Mouse (Mus musculus) forebrain, embryonic 11.5 days (tissue): ENCODE results near the gene Maml3. TPM values are rescaled to one million over a fixed set of nuclear protein-coding genes. Genes with fewer than 3 reads are reported as not detected.

Source experiments
- ATAC-seq: fragments of 200-750 bp; cut with Nextera tagmentation; replicated peaks from 2 replicates; pipeline ENCODE4 v1.8.0; 2017; ENCODE audit warnings: moderate TSS enrichment; ENCODE audit not compliant: low FRiP score
- DNase-seq: peaks from one replicate; pipeline ENCODE4 v3.0.0-alpha.2; 2017; ENCODE audit warnings: low spot score
- H3K27ac ChIP-seq: fragments of 300-500 bp; sonication (generic); 2 replicates; pipeline ENCODE4 v1.5.1; 2014; ENCODE audit warnings: low read depth, low read length
- H3K27me3 ChIP-seq: fragments of 300-500 bp; sonication (generic); 2 replicates; pipeline ENCODE4 v1.6.1; 2014; ENCODE audit warnings: mild to moderate bottlenecking, low read length, mixed read lengths; ENCODE audit not compliant: control insufficient read depth, insufficient read depth
- H3K36me3 ChIP-seq: fragments of 300-500 bp; sonication (generic); 2 replicates; pipeline ENCODE4 v1.6.1; 2014; ENCODE audit warnings: mild to moderate bottlenecking, low read length, moderate library complexity, mixed read lengths; ENCODE audit not compliant: control insufficient read depth, insufficient read depth
- H3K4me1 ChIP-seq: fragments of 300-500 bp; sonication (generic); replicated peaks from 2 replicates; pipeline ENCODE4 v1.6.1; 2014; ENCODE audit warnings: low read length, mixed read lengths; ENCODE audit not compliant: control insufficient read depth, insufficient read depth
- H3K4me2 ChIP-seq: fragments of 300-500 bp; sonication (generic); 2 replicates; pipeline ENCODE4 v1.6.1; 2014; ENCODE audit warnings: low read depth, mild to moderate bottlenecking, low read length, moderate library complexity, mixed read lengths; ENCODE audit not compliant: severe bottlenecking
- H3K4me3 ChIP-seq: fragments of 300-500 bp; sonication (generic); 2 replicates; pipeline ENCODE4 v1.5.1; 2014; ENCODE audit warnings: low read depth, low read length
- H3K9ac ChIP-seq: fragments of 300-500 bp; sonication (generic); 2 replicates; pipeline ENCODE4 v1.6.1; 2014; ENCODE audit warnings: low read length
- H3K9me3 ChIP-seq: fragments of 300-500 bp; sonication (generic); 2 replicates; pipeline ENCODE4 v1.6.1; 2016; ENCODE audit warnings: low read length, mixed read lengths; ENCODE audit not compliant: control insufficient read depth
- WGBS: fragments of 180-500 bp; shearing (Covaris S2); extraction: QIAGEN DNeasy Blood & Tissue Kit; methylation state at CpG from one replicate; pipeline ENCODE4 v1.1.7; 2014; 5-methylcytosine and 5-hydroxymethylcytosine counted together
- polyA plus RNA-seq: library from polyadenylated mRNA; unstranded; fragments of >200 nt; fragmentation: Nextera tagmentation; extraction: Ambion mirVana; gene quantifications from 2 replicates; pipeline ENCODE4 v1.2.1, GENCODE M21; 2014

Maml3 gene
- polyA plus RNA-seq, 1 experiment from 2014 or later, result 7.5 TPM

GRCm38 (mm10) chr3:51908437-51908990 is 196.4 kb downstream of the Maml3 start:
- H3K4me3 ChIP-seq, result no peak overlapping the region
- peak overlapping the region; percentile 8; the same call in 1 of the 2 replicates for H3K27ac ChIP-seq

GRCm38 (mm10) chr3:51907113-51907860 is 197.6 kb downstream of the Maml3 start:
- no peaks in the 10 kb centered on the region for H3K27me3 ChIP-seq
- DNase-seq (peak; percentile 53), ATAC-seq (peak; percentile 60)
- no peak overlapping the region for H3K4me3 ChIP-seq
- peaks cover 7% of the 10 kb centered on the region; the same call in 1 of the 2 replicates for H3K4me1 ChIP-seq
- no peak overlapping the region for H3K9ac ChIP-seq
- no peaks in the 10 kb centered on the region for H3K9me3 ChIP-seq
- 23% methylated on average over 10 of the region's 10 CpGs for WGBS
- H3K36me3 ChIP-seq, result no peaks in the 10 kb centered on the region
- no peak overlapping the region for H3K4me2 ChIP-seq
- no peak overlapping the region for H3K27ac ChIP-seq

More at GRCm38 (mm10) chr3:51908437-51908990, 196.4 kb downstream of the Maml3 start:
- Histone ChIP-seq H3K9ac (no peak overlapping the region), H3K9me3 (no peaks in the 10 kb centered on the region), H3K4me1 (peaks cover 9% of the 10 kb centered on the region; the same call in 1 of the 2 replicates), H3K36me3 (no peaks in the 10 kb centered on the region), H3K27me3 (no peaks in the 10 kb centered on the region), H3K4me2 (0 out of 2 replicates have a peak overlapping the region, but pooled peaks have one; percentile 11)
- 6% methylated on average over 14 of the region's 14 CpGs for WGBS
- peak; percentile 81 for DNase-seq
- peak; percentile 64 for ATAC-seq

- ATAC-seq, result no peak
- no peaks in the 10 kb centered on the region for H3K27me3 ChIP-seq
- DNase-seq, result no peak
- no peak overlapping the region for H3K4me3 ChIP-seq
- no peaks in the 10 kb centered on the region for H3K9me3 ChIP-seq
- no peak overlapping the region for H3K9ac ChIP-seq
- no peak overlapping the region for H3K4me2 ChIP-seq
- peaks cover 7% of the 10 kb centered on the region; the same call in 1 of the 2 replicates for H3K4me1 ChIP-seq
- WGBS, result 78% methylated on average over 9 of the region's 9 CpGs
- no peaks in the 10 kb centered on the region for H3K36me3 ChIP-seq
- H3K27ac ChIP-seq, result no peak overlapping the region
These were observed 199.0 kb downstream of the Maml3 start for GRCm38 (mm10) chr3:51905903-51906302.

- Histone ChIP-seq H3K9ac (no peak overlapping the region), H3K36me3 (no peaks in the 10 kb centered on the region), H3K4me3 (no peak overlapping the region), H3K27me3 (no peaks in the 10 kb centered on the region), H3K27ac (no peak overlapping the region), H3K4me1 (peaks cover 7% of the 10 kb centered on the region; the same call in 1 of the 2 replicates), H3K4me2 (no peak overlapping the region), H3K9me3 (no peaks in the 10 kb centered on the region)
- ATAC-seq, result no peak
- no peak for DNase-seq
- 73% methylated on average over 12 of the region's 12 CpGs for WGBS
These were observed 200.5 kb downstream of the Maml3 start for GRCm38 (mm10) chr3:51904357-51904855.

- no peak for DNase-seq
- Histone ChIP-seq H3K27me3 (no peaks in the 10 kb centered on the region), H3K4me2 (no peak overlapping the region), H3K9me3 (no peaks in the 10 kb centered on the region), H3K9ac (no peak overlapping the region), H3K4me1 (no peaks in the 10 kb centered on the region; the same call in 1 of the 2 replicates), H3K27ac (no peak overlapping the region), H3K4me3 (no peak overlapping the region), H3K36me3 (no peaks in the 10 kb centered on the region)
- 58% methylated on average over 2 of the region's 2 CpGs for WGBS
- ATAC-seq, result no peak
These were observed 203.7 kb downstream of the Maml3 start for GRCm38 (mm10) chr3:51901151-51901550.

- no peak overlapping the region for H3K27ac ChIP-seq
- H3K9me3 ChIP-seq, result no peaks in the 10 kb centered on the region; the same call in 1 of the 2 replicates
- ATAC-seq (no peak), DNase-seq (no peak)
- H3K36me3 ChIP-seq, result no peaks in the 10 kb centered on the region
- H3K4me1 ChIP-seq, result no peaks in the 10 kb centered on the region; the same call in 1 of the 2 replicates
- WGBS, result 64% methylated on average over 8 of the region's 8 CpGs
- H3K4me2 ChIP-seq, result no peak overlapping the region
- no peaks in the 10 kb centered on the region for H3K27me3 ChIP-seq
- no peak overlapping the region for H3K4me3 ChIP-seq
- no peak overlapping the region for H3K9ac ChIP-seq
These were observed 210.4 kb downstream of the Maml3 start for GRCm38 (mm10) chr3:51894514-51894913.

- ATAC-seq, result no peak
- no peak overlapping the region for H3K4me2 ChIP-seq
- H3K27me3 ChIP-seq, result no peaks in the 10 kb centered on the region
- H3K9ac ChIP-seq, result no peak overlapping the region
- no peak overlapping the region for H3K27ac ChIP-seq
- peaks cover 18% of the 10 kb centered on the region for H3K4me1 ChIP-seq
- H3K36me3 ChIP-seq, result no peaks in the 10 kb centered on the region
- no peaks in the 10 kb centered on the region; the same call in 1 of the 2 replicates for H3K9me3 ChIP-seq
- no peak overlapping the region for H3K4me3 ChIP-seq
- DNase-seq, result no peak
- 92% methylated on average over 10 of the region's 10 CpGs for WGBS
These were observed 213.2 kb downstream of the Maml3 start for GRCm38 (mm10) chr3:51891562-51892119.

- Histone ChIP-seq H3K9ac (peak overlapping the region; percentile 6; the same call in 1 of the 2 replicates), H3K36me3 (no peaks in the 10 kb centered on the region), H3K4me1 (peaks cover 18% of the 10 kb centered on the region), H3K27me3 (no peaks in the 10 kb centered on the region), H3K4me3 (no peak overlapping the region), H3K9me3 (no peaks in the 10 kb centered on the region), H3K4me2 (no peak overlapping the region), H3K27ac (no peak overlapping the region; the same call in 1 of the 2 replicates)
- WGBS, result 76% methylated on average over 4 of the region's 4 CpGs
- no peak for DNase-seq
- ATAC-seq, result no peak
These were observed 214.7 kb downstream of the Maml3 start for GRCm38 (mm10) chr3:51890181-51890580.
